Mouse (Mus musculus) CH12.LX (cell line): ENCODE results near the gene Birc2.

Source experiments
- CHD2 ChIP-seq: IDR thresholded peaks from 2 replicates; pipeline ENCODE4 v1.6.1; 2011; ENCODE audit warnings: low read length, improper control_type of control experiment
- CTCF ChIP-seq, 2 experiments: IDR thresholded peaks in 1 of 2; conservative IDR thresholded peaks in 1 of 2; 2 replicates each; pipeline ENCODE4 v1.5.1; 2011 to 2012; ENCODE audit warnings: low read depth in 2 of 2, low read length in 2 of 2, improper control_type of control experiment in 1 of 2, inconsistent platforms in 1 of 2, mild to moderate bottlenecking in 1 of 2, moderate library complexity in 1 of 2
- E2F4 ChIP-seq: IDR thresholded peaks from 2 replicates; pipeline ENCODE4 v1.6.1; 2011; ENCODE audit warnings: low read depth, low read length, improper control_type of control experiment; ENCODE audit not compliant: insufficient replicate concordance
- EP300 ChIP-seq: IDR thresholded peaks from 2 replicates; pipeline ENCODE4 v1.6.1; 2011; ENCODE audit warnings: low read length, improper control_type of control experiment
- NELFE ChIP-seq: IDR thresholded peaks from 2 replicates; pipeline ENCODE4 v1.6.1; 2011; ENCODE audit warnings: low read depth, low read length, improper control_type of control experiment
- POLR2A ChIP-seq: IDR thresholded peaks from 2 replicates; pipeline ENCODE4 v1.6.1; 2011; ENCODE audit warnings: low read depth, mild to moderate bottlenecking, improper control_type of control experiment, low read length
- RAD21 ChIP-seq: IDR thresholded peaks from 2 replicates; pipeline ENCODE4 v1.6.1; 2011; ENCODE audit warnings: low read depth, mild to moderate bottlenecking, low read length, improper control_type of control experiment, moderate library complexity
- TCF12 ChIP-seq: IDR thresholded peaks from 2 replicates; pipeline ENCODE4 v1.6.1; 2014; ENCODE audit warnings: low read depth, mild to moderate bottlenecking, inconsistent platforms, low read length, improper control_type of control experiment
- UBTF ChIP-seq: IDR thresholded peaks from 2 replicates; pipeline ENCODE4 v1.6.1; 2012; ENCODE audit warnings: low read depth, mild to moderate bottlenecking, inconsistent platforms, low read length, improper control_type of control experiment, moderate library complexity

- TF ChIP-seq RAD21: no peak
- TF ChIP-seq CTCF (conservative IDR thresholded peaks at IDR 0.05 in 1 of 2, IDR thresholded peaks at IDR 0.05 in 1 of 2; ENCODE audit: low read depth in 2 of 2, low read length in 2 of 2): no peak
- TF ChIP-seq POLR2A: no peak
- TF ChIP-seq NELFE: no peak
- TF ChIP-seq E2F4: no peak
- no peak for TF ChIP-seq UBTF
- no peak for TF ChIP-seq TCF12
- no peak for TF ChIP-seq EP300
- TF ChIP-seq CHD2: no peak
Observed at GRCm38 (mm10) chr9:7793561-7793960, 43.3 kb downstream of the Birc2 start.
